Mouse (Mus musculus) lung, postnatal 0 days (tissue): Measurements from ENCODE around the gene Sec16a. TPM values are rescaled to one million over a fixed set of nuclear protein-coding genes. Genes with fewer than 3 reads are reported as not detected.

Experiments
- ATAC-seq: fragments of 200-750 bp; cut with Nextera tagmentation; 2 replicates; pipeline ENCODE4 v1.8.0; 2017; ENCODE audit warnings: moderate library complexity
- DNase-seq: peaks from one replicate; pipeline ENCODE4 v3.0.0-alpha.2; 2016; ENCODE audit warnings: low spot score
- H3K27ac ChIP-seq: fragments of 300-500 bp; sonication (generic); 2 replicates; pipeline ENCODE4 v1.5.1; 2014; ENCODE audit warnings: antibody characterized with exemption, mild to moderate bottlenecking, low read length, mixed read lengths
- H3K27me3 ChIP-seq: fragments of 300-500 bp; sonication (generic); replicated peaks from 2 replicates; pipeline ENCODE4 v1.6.1; 2014; ENCODE audit warnings: low read length, mixed read lengths; ENCODE audit not compliant: insufficient read depth
- H3K36me3 ChIP-seq: fragments of 300-500 bp; sonication (generic); 2 replicates; pipeline ENCODE4 v1.6.1; 2014; ENCODE audit warnings: low read length, mixed read lengths; ENCODE audit not compliant: insufficient read depth
- H3K4me1 ChIP-seq: fragments of 300-500 bp; sonication (generic); 2 replicates; pipeline ENCODE4 v1.6.1; 2014; ENCODE audit warnings: antibody characterized with exemption, low read depth, low read length, mixed read lengths; ENCODE audit not compliant: insufficient read depth
- H3K4me2 ChIP-seq: fragments of 300-500 bp; sonication (generic); replicated peaks from 2 replicates; pipeline ENCODE4 v1.6.1; 2014; ENCODE audit warnings: low read depth, mild to moderate bottlenecking, low read length, moderate library complexity, mixed read lengths
- H3K4me3 ChIP-seq: fragments of 300-500 bp; sonication (generic); 2 replicates; pipeline ENCODE4 v1.5.1; 2014; ENCODE audit warnings: low read depth, low read length
- H3K9ac ChIP-seq: fragments of 300-500 bp; sonication (generic); replicated peaks from 2 replicates; pipeline ENCODE4 v1.6.1; 2014; ENCODE audit warnings: low read depth, mild to moderate bottlenecking
- H3K9me3 ChIP-seq: fragments of 300-500 bp; sonication (generic); 2 replicates; pipeline ENCODE4 v1.6.1; 2016; ENCODE audit warnings: low read length, mixed read lengths
- CTCF ChIP-seq: IDR thresholded peaks from 2 replicates; pipeline ENCODE4 v1.5.1; 2016; ENCODE audit warnings: antibody characterized with exemption, mild to moderate bottlenecking
- EP300 ChIP-seq: IDR thresholded peaks from 2 replicates; pipeline ENCODE4 v1.6.1; 2016; ENCODE audit warnings: antibody characterized with exemption, mild to moderate bottlenecking, control low read depth
- WGBS: fragments of 180-500 bp; shearing (Covaris S2); extraction: QIAGEN DNeasy Blood & Tissue Kit; methylation state at CpG from one replicate; pipeline ENCODE4 v1.1.7; 2014; 5-methylcytosine and 5-hydroxymethylcytosine counted together
- polyA plus RNA-seq: library from polyadenylated mRNA; unstranded; fragments of >200 nt; fragmentation: Nextera tagmentation; extraction: Ambion mirVana; gene quantifications from 2 replicates; pipeline ENCODE4 v1.2.1, GENCODE M21; 2015

Gene Sec16a
- polyA plus RNA-seq, 1 experiment from 2014 or later = 10.2 TPM

DNA sequence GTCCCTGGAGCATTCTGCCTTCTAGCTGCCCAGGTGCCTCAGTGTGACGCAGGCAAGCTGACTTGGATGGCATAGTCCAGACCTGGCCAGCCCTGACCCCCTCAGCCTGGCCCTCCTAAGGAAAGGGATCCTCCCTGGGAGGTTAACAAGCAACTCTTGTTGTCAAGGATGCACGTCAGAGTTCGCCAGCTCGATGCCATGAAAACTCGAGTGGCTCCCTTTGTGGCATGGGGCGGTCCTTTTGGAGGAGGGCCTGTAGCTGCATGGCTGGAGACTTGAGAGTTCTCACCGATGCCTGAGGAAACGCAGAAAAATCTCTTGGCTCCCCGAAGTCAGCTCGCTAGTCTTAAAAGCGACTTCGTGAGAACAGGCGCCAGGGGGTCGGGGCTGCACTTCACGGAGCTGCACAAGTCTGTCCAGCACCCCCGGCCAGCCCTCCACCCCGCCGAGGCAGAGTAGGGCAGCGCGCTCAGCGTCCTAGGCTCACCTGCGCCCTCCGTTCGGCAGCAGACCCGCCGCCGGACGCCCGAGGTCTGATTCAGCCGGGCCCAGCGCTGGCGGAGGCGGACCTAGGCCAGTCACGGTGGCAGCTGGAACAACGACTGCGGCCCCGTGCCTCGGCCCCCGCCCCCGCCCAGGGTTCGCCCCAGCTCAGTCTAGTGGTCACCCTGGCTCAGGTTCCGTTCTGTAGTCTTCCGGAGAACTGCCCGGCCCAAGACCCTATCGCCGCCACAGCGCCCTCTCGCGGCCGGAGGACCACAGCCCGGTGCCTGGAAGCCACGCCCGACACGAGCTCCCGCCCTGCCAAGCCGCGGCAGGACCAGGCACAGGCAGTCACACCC, 36.3 kb downstream of the Sec16a start, which contains the start of gene Inpp5e:
Gene Inpp5e, minus strand, starts transcription at position 689 of the 842 bp plus-strand sequence.
- Histone ChIP-seq H3K27me3 (no peaks in the 10 kb centered on the region), H3K9ac (peak within 1 kb of the TSS; percentile 78), H3K27ac (peak within 1 kb of the TSS; percentile 85), H3K4me3 (peak within 1 kb of the TSS; percentile 85), H3K36me3 (peaks cover 15% of the 10 kb centered on the region; the same call in 1 of the 2 replicates), H3K4me2 (peak within 1 kb of the TSS; percentile 79), H3K9me3 (no peaks in the 10 kb centered on the region), H3K4me1 (peaks cover 11% of the 10 kb centered on the region; the same call in 1 of the 2 replicates)
- ATAC-seq (peak; percentile 96), DNase-seq (peak; percentile 97)
- TF ChIP-seq EP300 (no peak), CTCF (peak; percentile 98)
- WGBS = under 1% methylated on average over 48 of the region's 57 CpGs

DNA sequence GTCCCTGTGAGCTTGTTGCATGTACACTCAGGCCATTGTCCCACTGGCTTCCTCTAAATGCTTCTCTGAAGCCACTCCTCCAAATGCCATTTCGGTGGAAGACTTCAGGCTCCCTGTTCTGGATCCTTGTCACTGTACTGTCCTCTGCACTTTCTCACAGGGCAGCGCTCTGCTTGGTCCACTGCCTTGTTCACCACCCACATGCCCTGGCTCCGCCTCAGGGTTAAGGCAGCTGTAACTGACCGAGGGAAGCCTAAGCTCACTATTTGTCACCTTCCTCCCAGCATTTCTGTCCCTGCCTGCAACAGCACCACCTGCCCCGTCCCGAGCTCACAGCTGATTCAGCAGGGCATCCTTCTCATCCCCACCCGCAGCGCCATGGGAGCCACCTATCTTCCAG, 41.7 kb downstream of the Sec16a start:
- no peak overlapping the region for H3K4me3 ChIP-seq
- TF ChIP-seq CTCF = no peak
- TF ChIP-seq EP300 = no peak
- H3K27ac ChIP-seq = no peak overlapping the region
- H3K27me3 ChIP-seq = no peaks in the 10 kb centered on the region
- peaks cover 8% of the 10 kb centered on the region; the same call in 1 of the 2 replicates for H3K4me1 ChIP-seq
- DNase-seq (no peak), ATAC-seq (no peak)
- no peak overlapping the region for H3K9ac ChIP-seq
- no peaks in the 10 kb centered on the region for H3K9me3 ChIP-seq
- H3K36me3 ChIP-seq = peaks cover 26% of the 10 kb centered on the region
- H3K4me2 ChIP-seq = no peak overlapping the region
- WGBS = 77% methylated on average over 8 of the region's 8 CpGs

DNA sequence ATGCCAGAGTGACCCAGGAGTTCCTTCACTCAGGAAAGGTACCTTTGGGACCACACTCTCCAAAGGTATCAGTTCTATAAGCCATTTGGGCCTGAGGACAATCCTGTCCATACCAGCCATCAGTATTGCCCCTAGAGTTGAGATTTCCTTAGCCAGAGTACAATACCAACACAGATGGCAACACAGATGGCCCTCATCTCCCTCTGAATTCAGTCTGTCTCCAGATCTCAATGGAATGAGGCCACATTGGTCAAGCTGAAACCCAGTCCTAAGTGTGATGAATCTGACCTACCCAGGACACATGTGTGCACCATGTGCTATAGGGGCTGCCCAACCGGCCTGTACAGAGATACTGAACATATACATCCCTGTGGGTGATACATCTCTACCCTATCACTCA, 42.8 kb downstream of the Sec16a start:
- DNase-seq = no peak
- TF ChIP-seq EP300 (no peak), CTCF (no peak)
- Histone ChIP-seq H3K27ac (no peak overlapping the region), H3K36me3 (peaks cover 33% of the 10 kb centered on the region), H3K4me3 (no peak overlapping the region), H3K9ac (no peak overlapping the region), H3K27me3 (no peaks in the 10 kb centered on the region), H3K4me1 (no peaks in the 10 kb centered on the region), H3K4me2 (no peak overlapping the region), H3K9me3 (no peaks in the 10 kb centered on the region)
- WGBS = 86% methylated on average over 1 of the region's 1 CpGs
- ATAC-seq = no peak

DNA sequence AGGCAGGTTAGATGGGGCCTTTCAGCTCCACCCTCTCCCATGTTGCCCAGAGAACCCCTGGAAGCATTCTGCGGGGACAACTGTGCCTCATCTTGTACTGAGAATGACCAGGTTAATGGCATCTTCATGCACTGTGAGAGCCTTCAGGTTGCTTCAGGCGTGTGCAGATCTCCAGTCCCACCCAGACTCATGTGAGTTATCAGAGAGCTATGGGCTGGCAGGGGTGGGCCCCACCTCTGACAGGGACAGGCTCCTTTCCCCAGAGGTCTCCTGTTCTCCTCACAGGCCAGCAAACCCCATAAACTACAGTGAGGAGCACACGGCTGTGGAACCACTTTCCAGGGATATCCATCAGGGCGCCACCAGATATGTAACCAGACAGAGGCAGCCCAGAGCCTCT, 44.0 kb downstream of the Sec16a start:
- no peak overlapping the region for H3K4me2 ChIP-seq
- no peaks in the 10 kb centered on the region for H3K9me3 ChIP-seq
- no peak overlapping the region for H3K9ac ChIP-seq
- DNase-seq = no peak
- TF ChIP-seq CTCF (no peak), EP300 (no peak)
- H3K4me1 ChIP-seq = no peaks in the 10 kb centered on the region
- peaks cover 46% of the 10 kb centered on the region for H3K36me3 ChIP-seq
- WGBS = 91% methylated on average over 4 of the region's 4 CpGs
- ATAC-seq = no peak
- no peaks in the 10 kb centered on the region for H3K27me3 ChIP-seq
- H3K27ac ChIP-seq = no peak overlapping the region
- H3K4me3 ChIP-seq = no peak overlapping the region

DNA sequence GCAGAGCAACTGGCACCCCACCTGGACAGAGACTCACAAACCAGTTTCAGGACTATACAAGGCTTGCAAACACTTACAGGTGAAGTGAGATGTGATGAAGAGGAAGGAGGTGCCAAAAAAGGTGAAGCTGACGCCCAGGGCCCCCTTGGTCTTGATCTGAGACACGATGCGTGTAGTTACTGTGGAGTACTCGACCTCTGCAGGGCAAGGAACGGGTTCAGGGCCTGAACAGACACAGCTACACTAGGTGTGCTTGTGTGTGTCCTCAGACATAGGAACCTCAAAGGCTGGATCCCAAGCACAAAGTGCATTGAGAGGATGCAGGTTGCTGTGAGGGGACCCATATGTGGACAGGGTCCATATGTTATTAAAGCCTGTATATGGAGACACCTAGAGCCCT, 44.7 kb downstream of the Sec16a start:
- ATAC-seq = no peak
- WGBS = 87% methylated on average over 5 of the region's 5 CpGs
- no peaks in the 10 kb centered on the region for H3K9me3 ChIP-seq
- no peak overlapping the region for H3K27ac ChIP-seq
- H3K4me1 ChIP-seq = no peaks in the 10 kb centered on the region
- H3K27me3 ChIP-seq = no peaks in the 10 kb centered on the region
- H3K4me2 ChIP-seq = no peak overlapping the region
- H3K9ac ChIP-seq = no peak overlapping the region
- no peak overlapping the region for H3K4me3 ChIP-seq
- H3K36me3 ChIP-seq = peaks cover 53% of the 10 kb centered on the region
- DNase-seq = no peak
- TF ChIP-seq EP300 (no peak), CTCF (no peak)

GRCm38 (mm10) chr2:26399647-26400046, 45.4 kb downstream of the Sec16a start:
- no peak for DNase-seq
- WGBS = 68% methylated on average over 5 of the region's 5 CpGs
- no peak overlapping the region for H3K27ac ChIP-seq
- ATAC-seq = no peak
- TF ChIP-seq CTCF (no peak), EP300 (no peak)
- H3K9ac ChIP-seq = no peak overlapping the region
- no peaks in the 10 kb centered on the region for H3K9me3 ChIP-seq
- no peaks in the 10 kb centered on the region for H3K4me1 ChIP-seq
- peaks cover 59% of the 10 kb centered on the region for H3K36me3 ChIP-seq
- H3K27me3 ChIP-seq = no peaks in the 10 kb centered on the region
- no peak overlapping the region for H3K4me2 ChIP-seq
- H3K4me3 ChIP-seq = no peak overlapping the region
